Mouse (Mus musculus) fat pad, adult 2 months (tissue): ENCODE measurements around the gene St6gal1.
"Not testable (repeated sequence)": the region's sequence is repeated elsewhere in the genome, so short reads cannot be mapped to it uniquely, and the experiment has no call there.

Experiments used
- DNase-seq: peaks from one replicate; pipeline ENCODE4 v3.0.0-alpha.2; 2011; ENCODE audit warnings: low read depth, low spot score; ENCODE audit errors: extremely low read depth

St6gal1 gene

DNA sequence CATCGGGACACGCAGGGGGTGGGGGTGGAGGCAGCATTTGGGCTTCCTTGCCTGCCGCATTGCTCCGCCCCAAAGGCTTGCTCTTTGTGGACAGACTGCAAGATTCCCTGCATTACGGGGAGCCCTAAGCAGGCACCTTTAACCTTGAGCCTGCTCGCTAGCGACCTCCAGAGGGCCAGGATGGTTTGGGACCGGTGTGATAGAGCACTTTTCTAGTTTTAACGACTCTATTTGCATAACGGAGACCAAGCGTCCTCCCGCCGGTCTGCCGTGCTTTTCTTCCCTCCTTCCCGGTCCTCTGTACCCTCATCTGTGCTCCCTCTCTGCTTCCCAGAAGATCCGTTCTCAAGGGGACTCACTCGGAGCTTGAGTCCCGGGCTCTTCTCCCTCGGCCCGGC, at the start of gene St6gal1:
St6gal1 (plus strand) TSS at position 70 of the 398 bp plus-strand sequence.
- no peak for DNase-seq

DNA sequence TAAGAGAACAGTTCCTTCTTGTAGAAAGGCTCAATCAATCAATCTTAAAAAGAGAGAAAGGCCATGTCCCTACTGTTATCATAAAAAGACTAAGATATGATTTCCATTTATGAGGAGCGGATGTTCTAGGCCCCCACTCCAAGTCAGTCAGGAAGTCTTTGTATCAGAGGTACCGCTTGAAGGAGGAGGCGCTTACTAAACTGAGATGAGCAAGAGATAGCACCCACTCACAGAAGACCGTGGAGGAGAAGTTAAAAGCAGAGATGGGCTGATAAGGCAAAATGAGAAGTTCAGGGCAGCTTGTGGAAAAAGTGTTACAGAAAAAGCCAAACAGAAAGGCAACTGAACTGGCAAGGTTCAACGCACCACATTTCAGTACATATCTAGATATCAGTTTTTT, 49.7 kb upstream of the St6gal1 start:
- no peak for DNase-seq

DNA sequence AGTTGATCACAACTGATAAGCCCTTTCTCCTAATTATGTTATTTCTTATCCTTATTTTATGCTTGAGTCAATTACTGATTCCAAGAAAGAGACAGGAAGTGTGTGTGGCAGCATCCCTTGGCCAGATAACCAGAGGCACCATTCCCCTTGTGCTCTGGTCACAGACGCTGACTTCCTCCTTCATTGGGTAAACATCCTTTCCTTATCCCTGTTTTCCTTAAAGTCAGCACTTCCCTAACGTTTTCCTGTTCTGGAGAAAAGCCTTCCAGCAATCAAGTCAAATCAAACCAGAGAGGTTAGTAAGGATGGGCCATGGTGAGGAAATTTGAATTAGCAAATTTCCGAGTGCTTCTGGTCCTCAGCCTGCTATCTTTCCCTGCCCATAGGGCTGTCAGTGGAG, 48.6 kb upstream of the St6gal1 start:
- DNase-seq = no peak

DNA sequence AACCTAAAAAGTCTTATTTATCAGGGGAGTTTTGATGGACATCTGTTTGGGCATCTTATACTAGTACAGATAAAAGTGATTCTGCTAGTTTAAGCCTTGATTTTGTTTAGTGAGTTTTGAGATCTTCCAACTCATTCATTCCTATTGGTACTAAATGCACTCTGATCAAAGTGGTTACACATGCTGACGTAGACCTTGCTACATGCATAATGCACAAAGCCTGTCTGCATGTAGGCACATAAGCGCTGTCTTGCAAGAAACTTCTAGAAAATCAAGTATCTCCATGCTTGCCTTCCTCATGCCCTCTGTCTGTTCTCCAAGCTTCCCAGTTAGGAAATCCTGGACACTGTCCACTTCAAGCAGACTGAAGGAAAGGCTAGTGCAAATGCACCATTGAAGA, 46.7 kb upstream of the St6gal1 start:
- no peak for DNase-seq

DNA sequence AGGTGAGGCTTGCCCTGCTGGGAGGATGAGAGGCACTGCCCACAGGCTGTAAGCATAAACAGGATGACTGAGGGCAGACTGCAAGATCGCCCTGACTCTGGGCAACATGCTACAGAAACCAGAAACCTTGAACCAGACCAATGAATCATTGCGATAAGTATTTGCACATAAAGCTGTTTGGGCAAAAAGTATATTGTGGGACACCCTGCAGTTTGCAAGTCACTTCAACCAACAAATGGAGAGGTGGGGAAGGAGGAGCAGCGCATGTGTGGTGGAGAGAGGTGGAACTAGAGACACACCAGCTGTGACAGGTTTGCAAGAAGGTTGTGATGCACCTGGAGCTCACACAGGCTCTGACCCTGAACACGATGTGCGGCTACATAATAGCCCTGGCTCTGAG, 45.7 kb upstream of the St6gal1 start:
- no peak for DNase-seq

DNA sequence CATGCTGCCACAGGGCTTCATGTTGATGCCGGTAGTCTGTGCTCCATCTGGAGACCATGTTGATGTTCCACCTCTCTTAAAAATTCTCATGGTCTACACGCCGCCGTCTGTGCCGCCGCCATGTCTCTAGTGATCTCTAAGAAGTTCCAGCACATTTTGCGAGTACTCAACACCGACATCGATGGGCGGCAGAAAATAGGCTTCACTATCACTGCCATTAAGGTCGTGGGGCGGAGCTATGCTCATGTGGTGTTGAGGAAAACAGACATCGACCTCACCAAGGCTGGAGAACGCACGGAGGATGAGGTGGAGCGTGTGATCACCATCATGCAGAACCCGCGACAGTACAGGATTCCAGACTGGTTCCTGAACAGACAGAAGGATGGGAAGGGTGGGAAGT, 45.1 kb upstream of the St6gal1 start:
- DNase-seq = not testable (repeated sequence)

DNA sequence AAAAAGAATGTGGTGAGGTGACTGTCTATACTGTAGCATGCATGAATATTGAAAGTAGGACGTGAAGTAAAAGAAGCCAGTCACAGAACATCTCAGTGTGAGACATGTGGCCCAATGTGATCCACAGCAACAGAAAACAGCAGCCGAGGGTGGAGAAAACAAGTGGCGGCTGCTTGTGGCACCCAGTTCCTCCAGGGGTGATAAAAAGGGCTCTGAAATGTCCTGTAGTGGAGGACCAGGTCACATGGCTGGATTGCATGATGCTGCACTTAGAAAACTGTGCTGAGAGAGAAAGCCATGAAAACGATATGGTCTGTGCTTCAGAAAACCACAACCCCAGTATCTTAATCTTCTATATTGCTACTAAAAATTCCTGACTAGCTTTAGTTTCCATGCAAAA, 43.5 kb upstream of the St6gal1 start:
- DNase-seq = no peak

DNA sequence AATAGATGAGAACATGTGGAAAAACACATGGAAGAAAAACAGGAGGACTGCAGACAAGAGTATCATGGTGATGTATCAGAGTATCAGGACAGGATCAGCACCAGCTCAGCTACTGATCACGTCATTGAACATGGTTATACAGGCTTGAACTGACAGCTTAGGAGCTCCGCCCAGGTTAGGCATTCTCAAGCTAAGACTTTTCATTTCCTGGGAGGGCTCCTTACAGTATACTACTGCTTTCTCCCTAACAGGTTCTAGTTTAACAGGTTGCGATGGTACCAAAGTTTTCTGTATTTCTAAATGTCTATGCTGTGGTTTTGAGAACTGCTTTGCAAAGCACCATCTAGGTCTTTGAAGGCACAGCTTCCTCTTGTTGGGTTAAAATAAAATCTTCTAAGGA, 43.1 kb upstream of the St6gal1 start:
- DNase-seq = no peak

DNA sequence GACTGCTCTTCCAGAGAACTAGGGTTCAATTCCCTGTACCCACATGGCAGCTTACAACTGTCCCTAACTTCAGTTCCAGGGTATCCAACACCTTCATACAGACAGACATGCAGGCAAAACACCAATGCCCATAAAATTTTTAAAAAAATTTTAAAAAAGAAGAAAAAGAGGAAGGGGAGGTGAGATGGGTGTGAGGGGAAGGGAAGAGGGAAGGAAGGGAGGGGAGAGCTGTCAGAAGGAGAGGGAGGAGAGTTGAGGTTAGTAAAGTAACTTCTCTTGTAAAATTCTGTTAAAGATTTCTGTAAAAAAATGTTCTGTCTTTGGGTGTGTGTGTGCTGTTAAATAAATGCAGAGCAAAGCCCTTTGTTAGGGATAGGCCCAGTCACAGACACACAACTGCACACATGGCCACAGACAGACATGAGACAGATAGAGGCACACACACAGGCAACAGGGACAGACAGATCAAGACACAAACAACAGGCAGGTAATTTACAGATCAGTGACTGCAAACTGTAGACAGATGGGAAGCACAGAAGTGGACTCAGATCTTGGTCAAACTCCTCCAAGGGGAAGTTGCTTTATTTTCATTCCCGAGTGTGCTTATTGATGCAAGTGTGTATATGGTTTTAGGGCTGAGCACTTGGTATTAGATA, 42.5 kb upstream of the St6gal1 start:
- no peak for DNase-seq

DNA sequence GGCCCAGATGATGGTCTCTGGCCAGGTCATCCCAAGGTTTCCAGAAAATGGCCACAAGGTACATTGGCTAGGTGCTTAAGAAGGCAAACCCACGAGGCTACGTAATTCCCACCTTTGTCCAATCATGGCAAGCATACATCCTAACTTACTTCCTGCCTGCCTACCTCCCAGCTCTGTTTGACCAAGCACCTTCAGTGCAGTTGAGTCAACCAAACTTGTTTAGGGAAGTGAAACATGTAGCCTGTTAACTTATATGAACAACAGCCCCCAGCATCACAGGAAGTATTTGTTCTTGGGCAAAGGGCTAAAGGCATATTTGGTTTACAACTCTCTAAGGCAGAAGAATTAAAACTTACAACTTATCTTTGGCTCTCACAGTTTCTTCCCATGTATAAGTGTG, 38.7 kb upstream of the St6gal1 start:
- no peak for DNase-seq

DNA sequence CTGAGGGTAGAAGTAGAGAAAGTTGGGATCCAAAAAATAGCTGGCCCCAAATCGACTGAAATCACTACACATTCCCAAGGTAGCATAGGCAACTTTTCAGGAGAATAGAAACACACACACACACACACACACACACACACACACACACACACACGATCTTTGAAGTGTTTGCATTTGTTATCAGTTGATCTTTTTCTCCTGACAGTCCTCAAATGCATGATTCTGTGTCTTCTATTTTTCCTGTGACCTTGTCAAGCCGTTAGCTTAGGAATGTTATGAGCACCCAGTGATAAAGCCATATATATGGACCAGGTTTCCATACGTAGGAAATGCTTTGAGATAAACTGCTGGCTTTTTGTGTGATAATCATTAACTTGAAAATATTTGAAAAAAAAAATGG, 38.1 kb upstream of the St6gal1 start:
- DNase-seq = no peak

DNA sequence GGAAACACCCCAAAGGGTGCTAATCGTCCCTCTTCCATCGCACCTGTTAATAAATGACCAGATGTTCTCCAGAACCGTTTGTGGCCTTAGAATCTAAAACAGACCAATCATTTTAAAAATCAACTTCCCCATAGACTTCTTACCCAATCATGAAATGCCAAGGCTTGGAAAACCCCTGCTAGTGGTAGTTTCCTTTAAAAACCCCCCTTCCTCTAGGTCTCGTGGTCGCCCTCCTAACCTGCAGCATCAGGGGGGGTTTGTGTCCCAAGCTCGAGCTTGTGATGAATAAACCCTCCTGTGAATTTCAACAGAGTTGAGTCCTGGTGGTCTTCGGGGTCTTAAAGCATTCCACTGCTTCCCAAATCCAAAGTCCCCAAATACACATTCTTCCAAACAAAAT, 36.6 kb upstream of the St6gal1 start:
- no peak for DNase-seq

DNA sequence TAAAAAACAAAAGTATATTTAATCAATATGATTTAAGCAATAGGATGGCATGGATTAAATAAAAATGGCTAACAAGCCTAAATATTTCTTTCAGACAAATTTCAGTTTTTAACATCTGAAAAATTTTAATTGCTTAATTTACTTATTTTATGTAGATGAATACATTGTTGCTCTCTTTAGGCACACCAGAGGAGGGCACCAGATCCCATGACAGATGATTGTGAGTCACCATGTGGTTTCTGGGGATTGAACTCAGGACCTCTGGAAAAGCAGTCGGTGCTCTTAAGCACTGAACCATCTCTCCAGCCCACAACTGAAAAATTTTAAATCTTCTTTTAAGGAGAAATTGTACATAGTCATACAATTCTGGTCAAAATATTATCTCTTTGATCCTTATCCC, 34.9 kb upstream of the St6gal1 start:
- DNase-seq = no peak

DNA sequence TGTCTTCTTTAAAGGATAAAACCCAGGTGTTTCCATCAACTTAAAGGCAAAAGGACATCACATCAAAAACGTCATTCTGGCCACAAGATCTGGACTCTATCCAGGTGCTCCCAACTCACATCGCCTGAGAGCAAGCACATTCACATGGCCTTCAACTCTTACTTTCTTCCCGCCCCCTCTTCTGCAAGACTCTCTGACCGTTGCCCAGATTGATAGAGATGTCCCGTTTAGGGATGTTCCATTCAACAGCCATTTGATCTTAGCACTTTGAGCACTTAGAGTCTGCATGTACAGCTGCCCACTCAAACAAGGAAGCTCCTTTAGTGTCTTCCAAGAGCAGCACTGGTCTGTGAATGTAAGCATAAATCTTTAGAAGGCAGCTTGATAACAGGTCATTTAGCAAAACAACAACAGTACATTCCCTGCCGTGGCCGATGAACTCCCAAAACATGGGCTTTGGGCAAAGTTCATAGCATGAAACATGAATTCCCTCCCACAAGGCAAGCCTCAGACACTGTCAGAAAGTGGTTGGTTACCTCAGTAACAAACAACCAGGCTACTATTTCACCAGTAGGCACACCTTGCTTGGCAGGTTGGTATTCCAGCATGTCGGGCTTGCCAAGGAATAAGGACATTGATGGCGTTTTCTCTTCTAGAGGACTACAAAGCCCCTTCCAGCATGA, 32.8 kb upstream of the St6gal1 start:
- DNase-seq = no peak

DNA sequence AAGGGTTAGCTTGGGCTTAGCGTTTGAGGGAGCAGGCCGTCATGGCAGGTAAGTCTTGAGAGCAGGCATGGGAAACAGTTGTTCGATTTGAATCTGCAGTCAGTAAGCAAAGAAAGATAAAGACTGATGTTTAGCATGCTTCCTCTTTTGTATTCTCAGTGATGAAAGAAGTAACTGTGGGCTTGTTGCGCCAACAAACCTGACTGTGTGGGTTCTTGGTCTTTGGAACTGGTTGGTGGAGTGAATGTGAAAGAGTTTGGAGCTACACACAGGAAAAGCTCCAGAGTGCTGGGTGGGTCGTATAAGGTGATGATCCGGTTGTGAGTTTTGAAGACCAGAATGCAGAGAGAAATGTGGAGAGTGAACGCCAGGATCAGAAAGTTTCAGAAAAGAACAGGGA, 28.9 kb upstream of the St6gal1 start:
- DNase-seq = no peak

DNA sequence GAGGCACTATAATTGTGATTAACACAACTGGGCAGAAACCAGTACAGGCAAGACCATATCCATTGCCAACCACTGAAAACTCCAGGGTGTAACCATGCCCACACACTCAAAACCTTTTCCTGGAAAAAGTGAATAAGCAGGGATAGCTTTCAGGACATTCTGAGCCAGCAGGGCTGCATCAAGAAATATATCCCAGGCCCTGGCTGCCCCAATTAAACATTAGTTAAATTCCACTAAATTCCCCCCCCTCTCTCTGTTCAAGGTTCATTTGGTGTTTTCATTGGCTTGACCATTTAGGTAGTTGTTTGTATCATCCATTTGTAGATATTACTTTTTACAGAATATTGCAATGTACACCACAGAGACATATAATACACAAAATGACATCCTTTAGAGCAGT, 28.2 kb upstream of the St6gal1 start:
- no peak for DNase-seq

DNA sequence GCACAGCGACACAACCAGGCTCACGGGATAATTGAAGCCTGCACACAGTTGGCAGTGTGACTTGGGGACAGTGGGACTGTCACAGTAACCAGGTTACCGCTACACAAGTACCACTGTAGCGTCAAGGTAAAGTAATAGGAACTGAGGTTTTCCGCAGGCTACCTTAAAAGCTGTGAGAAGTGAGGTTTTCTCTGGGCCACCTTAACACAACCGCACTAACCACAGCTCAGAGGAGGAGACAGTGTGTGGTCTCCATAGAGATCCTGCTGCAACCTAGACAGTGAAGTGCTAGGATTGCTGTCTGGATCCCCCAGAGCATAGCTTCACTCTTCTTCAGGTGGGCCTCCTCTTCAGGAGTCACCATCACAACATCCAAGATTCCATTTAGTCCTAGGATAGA, 27.7 kb upstream of the St6gal1 start:
- DNase-seq = no peak

DNA sequence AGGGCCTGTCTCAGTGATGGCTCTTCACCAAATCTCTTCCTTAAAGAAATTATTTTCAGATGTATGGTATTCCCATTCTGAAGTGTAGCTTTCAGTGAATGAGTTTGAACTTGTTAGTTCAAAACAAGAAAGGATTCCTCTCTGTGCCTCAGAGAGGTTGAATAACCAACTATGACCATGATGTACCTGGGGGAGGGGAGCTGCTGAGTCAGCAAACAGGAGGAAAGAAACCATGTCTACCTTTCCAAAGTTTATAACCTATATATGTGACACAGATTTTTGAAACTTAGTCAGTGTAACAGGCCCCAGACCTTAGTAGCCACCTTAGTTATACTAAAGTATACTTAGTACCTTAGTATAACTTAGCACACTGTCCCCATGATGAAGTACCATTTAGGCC, 23.0 kb upstream of the St6gal1 start:
- DNase-seq = no peak

DNA sequence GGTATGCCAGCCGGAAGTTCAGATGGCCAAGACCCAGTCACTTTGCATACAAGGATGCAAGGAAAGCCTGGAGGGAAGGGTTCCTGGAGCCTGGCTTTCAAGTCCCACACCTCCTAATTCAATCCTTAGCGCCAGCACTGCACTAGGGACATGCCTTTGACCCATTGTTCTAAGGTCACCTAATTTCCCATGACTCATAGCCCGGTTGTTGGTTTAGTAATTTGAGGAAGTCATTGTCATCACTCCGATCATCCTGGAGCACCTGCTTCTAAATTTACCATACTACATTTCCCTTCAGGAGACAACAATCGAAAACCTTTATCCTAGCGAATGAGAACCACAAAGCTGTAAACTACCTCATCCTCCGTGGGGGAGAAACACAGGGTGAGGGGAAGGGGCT, 10.2 kb upstream of the St6gal1 start:
- no peak for DNase-seq

DNA sequence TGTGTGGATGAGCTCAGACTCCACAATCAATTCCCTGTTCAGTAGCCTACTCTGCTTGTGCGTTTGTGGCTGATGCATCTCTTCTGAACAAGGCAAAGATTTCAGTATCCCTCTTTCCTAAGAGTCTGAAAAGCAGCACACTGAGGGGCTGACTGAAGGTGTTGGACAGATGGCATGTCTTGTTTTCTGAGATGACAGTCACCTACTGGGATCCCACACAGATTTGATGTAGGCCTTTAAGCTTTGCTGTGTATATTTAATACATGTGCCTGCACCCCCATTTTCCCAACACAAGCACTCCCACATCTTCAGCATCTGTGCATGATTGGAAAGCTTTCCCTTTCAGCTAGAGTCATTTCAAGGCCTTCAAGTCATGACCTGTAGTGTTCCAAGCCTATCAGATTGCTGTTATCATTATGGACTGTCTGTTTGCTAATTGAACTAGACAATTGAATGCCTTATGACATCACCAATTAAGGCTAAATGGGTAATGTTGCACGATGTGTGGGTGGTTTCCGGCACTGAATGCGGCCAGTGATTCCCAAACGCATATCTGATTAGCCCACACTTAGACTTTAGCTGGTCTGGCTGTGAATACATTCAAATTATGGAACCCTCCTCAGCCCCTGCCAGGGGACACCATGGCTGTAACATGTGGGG, 9.2 kb upstream of the St6gal1 start:
- DNase-seq = no peak

DNA sequence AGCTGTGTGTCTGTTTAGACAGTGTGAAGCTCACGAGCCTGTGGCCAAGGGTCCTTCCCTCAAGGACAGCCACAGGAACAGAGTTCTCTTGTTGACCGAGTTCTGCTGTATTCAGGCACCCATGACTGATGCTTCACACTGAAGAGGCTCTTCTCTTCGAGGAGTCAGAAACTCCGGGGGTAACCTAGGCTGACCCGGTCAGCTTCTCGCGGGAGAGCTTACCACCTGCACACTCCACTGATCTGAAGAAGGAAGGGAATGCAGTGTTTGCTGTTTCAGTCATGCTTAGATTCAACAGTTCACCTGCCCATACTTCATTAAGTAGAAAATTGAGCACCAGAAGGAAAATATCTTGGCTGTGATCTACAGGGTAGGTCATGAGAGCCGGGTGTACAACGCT, 8.2 kb upstream of the St6gal1 start:
- no peak for DNase-seq

DNA sequence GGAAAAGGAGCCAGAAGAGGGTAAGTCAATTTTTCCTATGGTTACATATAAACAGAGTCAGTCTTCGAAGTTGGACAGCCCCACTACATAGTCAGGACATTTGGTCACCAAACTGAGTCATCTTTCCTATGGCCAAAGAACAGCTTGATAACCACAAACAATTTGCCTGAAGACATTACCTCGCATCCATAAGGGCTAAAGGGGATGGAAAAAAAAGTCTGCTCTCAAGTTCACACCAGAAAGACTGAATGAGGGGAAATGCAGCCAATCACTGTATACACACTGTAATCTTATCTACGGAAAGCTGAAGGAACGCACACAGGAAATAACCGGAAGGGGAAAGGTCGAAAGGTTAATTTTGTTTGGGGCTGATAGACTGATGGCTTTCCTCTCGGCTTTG, 6.2 kb upstream of the St6gal1 start:
- DNase-seq = no peak
